Mouse (Mus musculus): ENCODE data around the gene Col15a1. TPM values are rescaled to one million over a fixed set of nuclear protein-coding genes. Genes with fewer than 3 reads are reported as not detected.

The Col15a1 gene
- polyA plus RNA-seq, 1 experiment from 2014 or later = 31.6 TPM

GRCm38 (mm10) chr4:47310812-47311211 lies 102.9 kb downstream of the Col15a1 start:
- no peaks in the 10 kb centered on the region for H3K27me3 ChIP-seq (replicated peaks; ENCODE audit: control insufficient read depth, insufficient read depth, low read length)
- 63% methylated on average over 6 of the region's 6 CpGs for WGBS

GRCm38 (mm10) chr4:47311467-47311866 lies 103.5 kb downstream of the Col15a1 start:
- no peaks in the 10 kb centered on the region; the same call in 1 of the 2 replicates for H3K4me1 ChIP-seq (ENCODE audit: control insufficient read depth, insufficient read depth, low read length)
- no peaks in the 10 kb centered on the region for H3K27me3 ChIP-seq (replicated peaks; ENCODE audit: control insufficient read depth, insufficient read depth, low read length)
- H3K9me3 ChIP-seq (ENCODE audit: control insufficient read depth, low read length) = no peaks in the 10 kb centered on the region
- no peak overlapping the region for H3K27ac ChIP-seq (replicated peaks; ENCODE audit: low read depth, low read length)
- DNase-seq (ENCODE audit: low spot score) (no peak), ATAC-seq (ENCODE audit: low read depth) (no peak)
- no peaks in the 10 kb centered on the region for H3K36me3 ChIP-seq (ENCODE audit: control insufficient read depth, insufficient read depth, low read length)
- H3K4me3 ChIP-seq (ENCODE audit: low read depth, low read length) = no peak overlapping the region
- WGBS = 89% methylated on average over 6 of the region's 6 CpGs
- H3K9ac ChIP-seq (ENCODE audit: low read depth, low read length) = no peak overlapping the region
- H3K4me2 ChIP-seq (ENCODE audit: low read depth, low read length) = no peak overlapping the region

More at GRCm38 (mm10) chr4:47310812-47311211, 102.9 kb downstream of the Col15a1 start:
- Histone ChIP-seq H3K27ac (replicated peaks; ENCODE audit: low read depth, low read length) (no peak overlapping the region), H3K9ac (ENCODE audit: low read depth, low read length) (no peak overlapping the region), H3K9me3 (ENCODE audit: control insufficient read depth, low read length) (no peaks in the 10 kb centered on the region), H3K4me3 (ENCODE audit: low read depth, low read length) (no peak overlapping the region), H3K36me3 (ENCODE audit: control insufficient read depth, insufficient read depth, low read length) (no peaks in the 10 kb centered on the region), H3K4me2 (ENCODE audit: low read depth, low read length) (no peak overlapping the region), H3K4me1 (ENCODE audit: control insufficient read depth, insufficient read depth, low read length) (no peaks in the 10 kb centered on the region; the same call in 1 of the 2 replicates)
- ATAC-seq (ENCODE audit: low read depth) = peak; percentile 64
- DNase-seq (ENCODE audit: low spot score) = peak; percentile 73

- Histone ChIP-seq H3K36me3 (ENCODE audit: control insufficient read depth, insufficient read depth, low read length) (no peaks in the 10 kb centered on the region), H3K9ac (ENCODE audit: low read depth, low read length) (no peak overlapping the region), H3K4me3 (ENCODE audit: low read depth, low read length) (no peak overlapping the region), H3K27me3 (replicated peaks; ENCODE audit: control insufficient read depth, insufficient read depth, low read length) (no peaks in the 10 kb centered on the region), H3K9me3 (ENCODE audit: control insufficient read depth, low read length) (no peaks in the 10 kb centered on the region), H3K4me1 (ENCODE audit: control insufficient read depth, insufficient read depth, low read length) (no peaks in the 10 kb centered on the region; the same call in 1 of the 2 replicates), H3K4me2 (ENCODE audit: low read depth, low read length) (no peak overlapping the region), H3K27ac (replicated peaks; ENCODE audit: low read depth, low read length) (no peak overlapping the region)
- WGBS = 62% methylated on average over 7 of the region's 7 CpGs
- DNase-seq (ENCODE audit: low spot score) (no peak), ATAC-seq (ENCODE audit: low read depth) (no peak)
These were observed 104.0 kb downstream of the Col15a1 start for GRCm38 (mm10) chr4:47311929-47312328.

DNA sequence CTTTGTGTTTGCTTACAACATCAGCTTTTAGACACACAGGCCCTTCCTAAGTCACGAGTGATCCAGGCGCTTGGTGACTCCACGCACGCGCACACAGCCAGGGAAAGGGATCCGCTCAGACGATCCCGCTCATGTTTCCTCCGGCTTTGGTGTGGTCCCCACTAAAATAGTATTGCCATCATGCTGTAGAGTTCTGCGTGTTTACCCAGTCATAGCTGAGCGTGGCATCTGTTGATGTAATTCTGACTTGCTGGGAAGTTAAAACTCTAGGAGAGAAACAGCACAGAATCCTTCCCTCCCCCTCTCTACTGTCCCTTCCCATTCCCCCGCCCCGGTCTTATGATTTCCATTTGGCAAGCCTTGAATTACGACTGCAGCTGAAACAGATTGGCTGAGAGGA lies 104.7 kb downstream of the Col15a1 start:
- H3K27me3 ChIP-seq (replicated peaks; ENCODE audit: control insufficient read depth, insufficient read depth, low read length) = no peaks in the 10 kb centered on the region
- H3K27ac ChIP-seq (replicated peaks; ENCODE audit: low read depth, low read length) = peak overlapping the region; percentile 65
- WGBS = 46% methylated on average over 14 of the region's 14 CpGs
- no peaks in the 10 kb centered on the region for H3K36me3 ChIP-seq (ENCODE audit: control insufficient read depth, insufficient read depth, low read length)
- H3K4me1 ChIP-seq (ENCODE audit: control insufficient read depth, insufficient read depth, low read length) = no peaks in the 10 kb centered on the region; the same call in 1 of the 2 replicates
- H3K4me2 ChIP-seq (ENCODE audit: low read depth, low read length) = peak overlapping the region; percentile 32
- DNase-seq (ENCODE audit: low spot score) = peak; percentile 68
- H3K9ac ChIP-seq (ENCODE audit: low read depth, low read length) = peak overlapping the region; percentile 30; the same call in 1 of the 2 replicates
- H3K9me3 ChIP-seq (ENCODE audit: control insufficient read depth, low read length) = no peaks in the 10 kb centered on the region
- peak; percentile 50; the same call in 1 of the 2 replicates for ATAC-seq (ENCODE audit: low read depth)
- peak overlapping the region; percentile 12; the same call in 1 of the 2 replicates for H3K4me3 ChIP-seq (ENCODE audit: low read depth, low read length)

DNA sequence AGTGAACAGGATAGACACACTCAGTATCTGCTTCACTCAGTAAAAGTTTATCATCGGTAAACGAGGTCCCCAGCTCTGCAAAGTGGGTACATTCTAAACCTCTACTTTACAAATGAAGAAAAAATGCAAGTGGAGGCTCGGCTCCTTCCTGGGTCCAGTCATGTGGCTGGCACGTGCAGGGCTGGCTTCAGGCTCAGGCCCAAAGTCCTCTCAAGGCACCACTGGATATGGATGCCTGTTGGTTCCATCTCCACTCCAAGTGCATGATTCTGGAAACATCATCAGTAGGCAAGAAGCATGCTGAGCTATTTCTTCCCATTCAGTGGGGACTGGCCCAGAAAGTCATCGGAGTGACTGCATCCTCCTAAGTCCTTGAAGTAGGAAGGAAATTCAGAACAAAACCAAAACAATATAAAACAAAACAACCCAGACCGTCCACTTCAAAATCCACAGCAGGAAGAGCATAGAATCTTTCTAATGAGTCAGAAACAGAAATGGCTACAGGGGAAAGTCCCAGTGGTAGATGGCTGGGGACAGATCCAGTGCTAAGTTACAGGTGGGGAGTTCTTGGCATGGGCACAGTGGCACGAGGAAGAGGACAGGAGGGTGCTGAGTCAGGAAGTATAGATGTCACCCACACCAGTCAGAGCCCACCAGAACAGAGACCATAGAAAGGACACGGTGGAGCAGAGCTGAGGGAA lies 105.9 kb downstream of the Col15a1 start:
- WGBS = 86% methylated on average over 8 of the region's 8 CpGs
- no peak for DNase-seq (ENCODE audit: low spot score)
- Histone ChIP-seq H3K27me3 (replicated peaks; ENCODE audit: control insufficient read depth, insufficient read depth, low read length) (no peaks in the 10 kb centered on the region), H3K4me3 (ENCODE audit: low read depth, low read length) (no peak overlapping the region), H3K4me2 (ENCODE audit: low read depth, low read length) (no peak overlapping the region), H3K4me1 (ENCODE audit: control insufficient read depth, insufficient read depth, low read length) (no peaks in the 10 kb centered on the region; the same call in 1 of the 2 replicates), H3K36me3 (ENCODE audit: control insufficient read depth, insufficient read depth, low read length) (no peaks in the 10 kb centered on the region), H3K9me3 (ENCODE audit: control insufficient read depth, low read length) (no peaks in the 10 kb centered on the region), H3K27ac (replicated peaks; ENCODE audit: low read depth, low read length) (no peak overlapping the region), H3K9ac (ENCODE audit: low read depth, low read length) (no peak overlapping the region)
- ATAC-seq (ENCODE audit: low read depth) = no peak

DNA sequence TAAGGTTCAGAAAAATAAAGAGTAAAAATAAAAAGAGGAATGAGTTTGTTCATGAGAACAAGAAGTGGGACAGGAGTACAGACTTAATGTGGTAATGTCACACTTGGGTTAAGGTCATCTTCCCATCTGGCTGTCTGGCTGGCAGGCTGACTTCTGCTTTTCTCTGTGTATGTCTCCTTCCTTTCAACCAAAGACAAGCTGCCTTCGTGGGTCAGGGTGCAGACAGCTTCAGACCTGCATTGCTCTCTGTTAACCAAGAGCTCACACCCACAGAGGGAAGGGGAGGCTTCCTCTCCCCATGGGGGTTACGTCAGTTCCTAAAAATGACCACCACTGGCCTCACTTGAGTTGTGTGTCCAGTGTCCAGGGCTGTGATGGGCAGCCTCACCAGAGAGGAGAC lies 107.5 kb downstream of the Col15a1 start:
- Histone ChIP-seq H3K27me3 (replicated peaks; ENCODE audit: control insufficient read depth, insufficient read depth, low read length) (no peaks in the 10 kb centered on the region), H3K36me3 (ENCODE audit: control insufficient read depth, insufficient read depth, low read length) (no peaks in the 10 kb centered on the region), H3K4me3 (ENCODE audit: low read depth, low read length) (no peak overlapping the region), H3K9me3 (ENCODE audit: control insufficient read depth, low read length) (no peaks in the 10 kb centered on the region), H3K4me1 (ENCODE audit: control insufficient read depth, insufficient read depth, low read length) (no peaks in the 10 kb centered on the region; the same call in 1 of the 2 replicates), H3K4me2 (ENCODE audit: low read depth, low read length) (no peak overlapping the region), H3K27ac (replicated peaks; ENCODE audit: low read depth, low read length) (no peak overlapping the region), H3K9ac (ENCODE audit: low read depth, low read length) (no peak overlapping the region)
- 75% methylated on average over 2 of the region's 2 CpGs for WGBS
- DNase-seq (ENCODE audit: low spot score) = no peak
- ATAC-seq (ENCODE audit: low read depth) = no peak

DNA sequence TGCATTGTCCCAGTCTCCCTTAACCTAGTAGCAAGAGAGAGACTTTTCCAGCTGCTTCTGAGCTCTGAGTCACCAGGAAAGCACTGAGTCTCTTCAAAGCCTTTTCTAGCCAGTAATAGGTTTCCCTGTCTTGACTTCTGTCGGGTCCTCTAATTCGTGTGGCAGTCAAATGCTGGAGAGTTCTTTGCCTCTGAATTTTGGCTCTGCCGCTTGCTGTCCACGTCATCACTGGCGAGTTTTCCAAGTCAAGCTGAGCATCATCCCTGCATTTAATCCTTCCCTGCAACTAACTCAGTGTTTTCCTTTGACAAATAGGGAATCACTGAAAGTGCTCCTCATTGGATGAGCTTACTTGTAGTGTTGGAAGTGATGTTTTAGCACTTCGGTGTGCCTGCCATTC lies 108.5 kb downstream of the Col15a1 start:
- ATAC-seq (ENCODE audit: low read depth) (no peak), DNase-seq (ENCODE audit: low spot score) (no peak)
- WGBS = 71% methylated on average over 6 of the region's 6 CpGs
- Histone ChIP-seq H3K4me2 (ENCODE audit: low read depth, low read length) (no peak overlapping the region), H3K4me3 (ENCODE audit: low read depth, low read length) (no peak overlapping the region), H3K9me3 (ENCODE audit: control insufficient read depth, low read length) (no peaks in the 10 kb centered on the region), H3K27ac (replicated peaks; ENCODE audit: low read depth, low read length) (no peak overlapping the region), H3K36me3 (ENCODE audit: control insufficient read depth, insufficient read depth, low read length) (no peaks in the 10 kb centered on the region), H3K4me1 (ENCODE audit: control insufficient read depth, insufficient read depth, low read length) (no peaks in the 10 kb centered on the region; the same call in 1 of the 2 replicates), H3K9ac (ENCODE audit: low read depth, low read length) (no peak overlapping the region), H3K27me3 (replicated peaks; ENCODE audit: control insufficient read depth, insufficient read depth, low read length) (no peaks in the 10 kb centered on the region)

GRCm38 (mm10) chr4:47319561-47320321 lies 111.8 kb downstream of the Col15a1 start:
- DNase-seq (ENCODE audit: low spot score) (no peak), ATAC-seq (ENCODE audit: low read depth) (no peak)
- no peaks in the 10 kb centered on the region for H3K36me3 ChIP-seq (ENCODE audit: control insufficient read depth, insufficient read depth, low read length)
- no peak overlapping the region for H3K4me3 ChIP-seq (ENCODE audit: low read depth, low read length)
- no peaks in the 10 kb centered on the region for H3K4me1 ChIP-seq (ENCODE audit: control insufficient read depth, insufficient read depth, low read length)
- H3K27me3 ChIP-seq (replicated peaks; ENCODE audit: control insufficient read depth, insufficient read depth, low read length) = no peaks in the 10 kb centered on the region
- H3K9me3 ChIP-seq (ENCODE audit: control insufficient read depth, low read length) = no peaks in the 10 kb centered on the region
- H3K4me2 ChIP-seq (ENCODE audit: low read depth, low read length) = no peak overlapping the region
- H3K9ac ChIP-seq (ENCODE audit: low read depth, low read length) = no peak overlapping the region
- no peak overlapping the region for H3K27ac ChIP-seq (replicated peaks; ENCODE audit: low read depth, low read length)
- WGBS = 81% methylated on average over 10 of the region's 10 CpGs
